Mouse (Mus musculus): ENCODE results near the gene Ggps1.

The Ggps1 gene

GRCm38 (mm10) chr13:14063013-14063941 is at the start of gene Ggps1, which contains the start of gene Arid4b:
Gene Ggps1, minus strand, starts transcription at chr13:14063488.
Gene Arid4b, plus strand, starts transcription at chr13:14063232.
- DNase-seq (ENCODE audit: extremely low spot score, low read depth, low spot score): peak; percentile 98

GRCm38 (mm10) chr13:14111146-14111545 is 47.9 kb upstream of the Ggps1 start:
- DNase-seq (ENCODE audit: extremely low spot score, low read depth, low spot score): no peak

DNA sequence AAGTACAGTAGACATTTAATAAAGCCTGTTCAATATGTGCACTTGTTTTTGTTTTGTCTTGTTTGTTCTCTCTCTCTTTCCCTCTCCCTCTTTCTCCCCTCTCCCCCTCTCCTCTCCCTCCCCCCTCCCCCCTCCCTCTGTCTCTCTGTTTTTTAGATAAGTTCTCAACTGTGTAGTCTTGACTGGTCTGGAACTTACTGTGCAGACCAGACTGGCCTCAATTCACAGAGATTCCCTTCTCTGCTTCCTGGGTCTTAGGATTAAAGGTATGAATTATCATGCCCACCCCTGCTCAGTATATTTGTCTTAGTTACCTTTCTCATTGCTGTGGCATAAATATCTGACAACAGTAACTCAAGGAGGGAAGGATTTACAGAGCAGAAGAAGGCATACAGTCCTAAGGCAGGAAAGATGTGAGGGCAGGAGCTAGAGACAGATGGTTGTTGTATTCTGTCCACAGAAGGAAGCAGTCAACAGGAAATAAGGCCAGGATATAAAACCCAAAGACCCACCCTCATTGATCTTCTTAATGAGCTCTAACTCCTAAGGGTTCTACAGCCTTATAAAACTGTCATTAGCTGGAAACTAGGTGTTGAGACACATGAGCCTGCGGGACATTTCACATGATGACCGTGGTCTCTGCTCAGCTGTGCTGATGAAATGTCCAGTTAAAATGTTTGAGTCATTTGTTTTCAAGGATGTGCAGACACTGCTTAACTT is 47.0 kb upstream of the Ggps1 start:
- DNase-seq (ENCODE audit: extremely low spot score, low read depth, low spot score): peak; percentile 24

- no peak for DNase-seq (ENCODE audit: extremely low spot score, low read depth, low spot score)
Observed at GRCm38 (mm10) chr13:14103026-14103425, 39.7 kb upstream of the Ggps1 start.

DNA sequence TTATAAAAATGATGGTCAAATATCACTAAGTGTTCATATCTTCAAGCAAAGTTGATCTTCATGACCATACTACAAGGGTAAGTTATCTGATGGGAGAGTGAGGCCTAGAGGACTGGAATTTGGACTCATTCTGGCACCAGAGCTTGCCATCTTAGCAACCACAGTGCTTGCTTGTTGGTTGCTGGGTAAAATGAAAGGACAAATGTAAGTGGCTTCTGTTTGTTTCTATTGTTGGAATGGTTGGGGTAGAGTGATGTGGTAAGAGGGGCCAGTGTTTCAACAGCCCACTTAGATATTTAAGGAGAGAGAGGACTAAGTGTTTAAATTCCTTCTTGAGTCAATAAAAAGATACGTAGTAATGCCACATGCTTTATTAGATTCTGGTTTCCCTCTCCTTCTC is 25.4 kb upstream of the Ggps1 start:
- DNase-seq (ENCODE audit: extremely low spot score, low read depth, low spot score): no peak

DNA sequence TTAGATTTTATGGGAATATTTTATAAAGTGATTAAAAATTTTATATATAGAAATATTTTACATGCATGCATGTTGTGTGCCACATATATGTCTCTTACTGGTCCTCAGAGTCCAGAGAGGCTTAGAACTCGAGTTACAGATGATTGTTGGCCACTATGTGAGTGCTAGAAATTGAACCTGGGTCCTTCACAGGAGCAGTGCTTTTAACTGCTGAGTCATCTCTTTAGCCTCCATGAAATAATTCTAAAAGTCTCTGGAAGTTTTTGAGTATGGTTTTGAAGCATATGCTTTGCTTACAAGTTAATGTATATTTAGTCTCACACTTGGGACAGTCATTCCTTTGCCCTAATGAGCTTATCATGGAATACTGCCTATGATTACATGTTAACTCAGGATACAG is 12.0 kb upstream of the Ggps1 start:
- no peak for DNase-seq (ENCODE audit: extremely low spot score, low read depth, low spot score)

- DNase-seq (ENCODE audit: extremely low spot score, low read depth, low spot score): no peak
Observed at GRCm38 (mm10) chr13:14074371-14074770, 11.1 kb upstream of the Ggps1 start.

DNA sequence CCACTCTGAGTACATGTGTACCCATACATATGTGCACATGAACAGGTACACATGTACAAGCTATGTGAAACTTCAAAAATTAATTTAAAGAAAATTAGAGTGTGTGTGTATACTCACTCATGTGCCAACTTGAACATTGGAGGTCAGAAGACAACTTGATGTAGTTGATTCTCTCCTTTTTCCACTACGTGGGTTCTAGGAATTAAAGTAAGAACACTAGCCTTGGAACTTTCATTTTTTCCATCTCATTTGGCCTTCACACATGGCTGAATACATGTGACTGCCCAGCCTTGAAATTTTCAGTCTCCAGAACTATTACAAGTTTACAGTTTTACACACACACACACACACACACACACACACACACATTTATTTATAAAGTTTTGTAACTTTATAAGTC is 6.0 kb upstream of the Ggps1 start:
- no peak for DNase-seq (ENCODE audit: extremely low spot score, low read depth, low spot score)

- DNase-seq (ENCODE audit: extremely low spot score, low read depth, low spot score): no peak
Observed at GRCm38 (mm10) chr13:14068035-14068434, 4.7 kb upstream of the Ggps1 start.

DNA sequence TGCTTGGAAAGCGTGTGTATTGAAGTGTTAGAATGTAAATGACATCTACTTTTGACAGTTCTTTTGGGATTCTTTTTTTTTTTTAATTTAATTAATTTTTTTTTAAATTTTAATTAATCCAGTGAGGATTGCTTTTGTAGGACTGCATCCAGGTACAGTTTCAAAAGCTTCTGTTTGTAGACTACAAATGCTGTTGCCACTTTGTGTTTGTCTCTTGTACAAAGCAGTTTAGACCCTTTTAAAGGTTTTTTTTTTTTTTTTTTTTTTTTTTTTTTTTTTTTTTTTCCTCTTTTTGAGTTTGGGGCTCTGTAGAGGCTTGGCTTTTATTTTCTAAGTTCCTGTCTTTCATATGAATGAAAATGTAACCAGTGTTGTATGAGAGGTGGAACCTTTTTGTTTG is 2.4 kb upstream of the Ggps1 start:
- DNase-seq (ENCODE audit: extremely low spot score, low read depth, low spot score): no peak

- peak; percentile 2 for DNase-seq (ENCODE audit: extremely low spot score, low read depth, low spot score)
Observed at GRCm38 (mm10) chr13:14065028-14065380, 1.7 kb upstream of the Ggps1 start.

DNA sequence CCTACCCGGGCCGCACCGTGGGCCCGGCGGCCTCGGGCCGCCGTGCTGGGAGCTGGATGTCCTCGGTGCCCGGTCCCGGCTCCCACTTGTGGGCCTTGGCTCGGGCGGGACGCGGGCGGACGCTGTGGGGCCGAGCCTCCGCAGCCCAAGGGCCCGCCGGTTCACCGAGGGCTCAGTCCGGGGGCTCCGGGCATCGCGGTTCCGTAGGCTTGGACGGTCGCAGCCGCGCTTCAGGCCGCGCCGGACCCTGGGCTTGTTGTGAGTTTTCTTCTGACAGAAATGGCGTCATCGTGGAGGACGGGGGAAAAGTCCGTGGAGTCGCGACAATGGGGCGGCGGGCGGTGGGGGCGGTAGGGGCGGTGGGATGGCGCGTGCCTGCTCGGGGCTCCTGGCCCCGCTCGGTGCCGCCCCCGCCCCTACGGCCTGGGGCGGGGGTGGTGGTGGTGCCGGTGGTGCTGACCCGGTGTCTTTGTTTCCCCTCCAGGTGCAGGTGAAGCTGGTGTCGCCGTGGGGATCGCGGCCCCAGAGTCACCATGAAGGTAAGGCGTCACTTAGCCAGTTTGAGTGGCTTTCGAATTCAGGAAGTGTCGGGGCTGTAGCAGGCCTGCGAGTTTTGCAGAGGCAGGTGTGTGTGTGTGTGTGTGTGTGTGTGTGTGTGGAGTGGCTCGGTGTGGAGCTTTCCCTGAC is 1.2 kb upstream of the Ggps1 start:
- DNase-seq (ENCODE audit: extremely low spot score, low read depth, low spot score): no peak

DNA sequence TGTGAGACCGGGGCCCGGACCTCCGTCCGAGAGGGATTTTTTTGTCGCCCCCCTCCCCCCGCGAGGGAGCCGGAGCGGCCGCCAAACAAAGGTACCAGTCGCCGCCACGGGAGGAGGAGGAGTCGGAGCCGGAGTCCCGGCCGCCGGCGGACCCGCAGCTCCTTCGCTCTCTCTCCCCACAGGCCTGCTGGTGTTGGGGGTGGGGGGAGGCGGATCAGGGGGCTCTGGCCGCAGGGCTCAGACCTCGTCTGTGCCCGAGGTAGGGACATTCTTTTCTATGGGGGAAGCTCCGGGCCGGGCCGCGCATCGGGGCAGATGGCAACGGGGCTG is 619 bp upstream of the Ggps1 start:
- no peak for DNase-seq (ENCODE audit: extremely low spot score, low read depth, low spot score)

DNA sequence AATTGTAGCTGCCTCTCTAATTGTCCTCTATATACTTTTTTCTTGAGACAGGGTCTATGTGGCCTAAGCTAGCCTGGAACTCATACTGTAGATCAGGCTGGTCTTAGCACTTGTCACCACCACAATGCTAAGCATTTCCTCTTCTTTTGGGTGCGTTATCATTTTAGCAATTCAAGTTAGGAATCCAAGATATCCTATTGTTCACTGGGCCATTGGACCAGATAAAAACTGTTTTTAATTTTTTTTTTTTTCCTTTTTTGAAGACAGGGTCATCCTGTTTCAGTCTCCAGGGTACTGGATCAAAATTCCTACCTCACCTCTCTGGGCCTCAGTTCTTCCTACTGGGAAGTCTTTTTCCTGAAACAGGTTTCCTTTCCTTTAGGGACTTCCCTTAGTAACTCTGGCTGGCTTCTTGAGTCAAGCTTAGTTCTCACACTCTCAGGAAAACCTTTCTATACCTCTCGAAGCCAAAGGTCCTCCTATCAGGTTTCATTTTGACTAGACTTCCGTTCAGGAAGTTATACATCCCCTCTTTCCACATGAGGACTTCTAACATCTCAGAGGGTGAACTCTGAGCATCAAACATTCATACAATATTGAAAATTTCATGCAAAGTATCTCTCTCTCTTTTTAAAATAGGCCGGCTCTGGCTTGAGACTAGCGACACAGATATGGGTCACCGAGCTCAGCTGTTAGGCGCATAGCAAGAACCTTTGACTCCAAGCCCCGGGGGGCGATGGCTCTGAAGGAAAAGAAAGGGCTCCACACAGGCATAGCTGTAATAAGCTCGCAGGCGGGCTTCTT is 877 bp downstream of the Ggps1 start:
- no peak for DNase-seq (ENCODE audit: extremely low spot score, low read depth, low spot score)

DNA sequence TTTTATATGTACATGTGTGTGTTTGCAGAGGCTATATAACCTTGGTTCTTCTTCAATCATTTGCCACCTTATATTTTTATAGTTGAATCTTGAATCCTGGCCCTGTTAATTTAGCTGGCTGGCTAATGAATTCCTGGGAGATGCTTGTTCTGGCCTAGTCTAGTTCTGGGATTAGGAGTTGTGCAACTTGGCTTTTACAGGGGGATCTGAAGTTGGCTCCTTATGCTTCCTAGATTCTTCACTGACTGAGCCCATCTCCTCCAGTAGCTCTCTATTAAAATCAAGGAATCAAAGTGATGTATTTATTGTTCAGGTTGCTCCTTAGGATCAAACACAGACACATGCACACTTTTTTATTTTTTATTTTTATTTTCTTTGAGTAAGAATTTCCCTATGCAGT is 3.7 kb downstream of the Ggps1 start:
- no peak for DNase-seq (ENCODE audit: extremely low spot score, low read depth, low spot score)

- no peak for DNase-seq (ENCODE audit: extremely low spot score, low read depth, low spot score)
Observed at GRCm38 (mm10) chr13:14056801-14057200, 6.5 kb downstream of the Ggps1 start.

DNA sequence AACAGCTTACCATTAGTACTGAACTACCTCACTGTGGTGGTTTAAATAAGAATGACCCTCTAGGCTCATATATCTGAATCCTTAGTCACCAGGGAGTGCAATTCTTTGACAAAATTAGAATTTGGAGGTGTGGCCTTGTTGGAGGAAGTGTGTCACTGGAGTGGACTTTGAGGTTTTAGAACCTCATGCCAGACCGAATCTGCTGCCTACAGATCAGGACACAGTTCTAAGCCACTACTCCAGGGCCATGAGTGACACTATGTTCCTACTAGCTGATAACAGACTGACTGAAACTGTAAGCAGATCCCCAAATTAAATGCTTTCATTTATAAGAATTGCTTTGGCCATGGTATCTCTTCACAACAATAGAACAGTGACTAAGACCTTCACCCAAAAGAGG is 13.4 kb downstream of the Ggps1 start:
- no peak for DNase-seq (ENCODE audit: extremely low spot score, low read depth, low spot score)

- DNase-seq (ENCODE audit: extremely low spot score, low read depth, low spot score): no peak
Observed at GRCm38 (mm10) chr13:14044521-14044920, 18.8 kb downstream of the Ggps1 start.

DNA sequence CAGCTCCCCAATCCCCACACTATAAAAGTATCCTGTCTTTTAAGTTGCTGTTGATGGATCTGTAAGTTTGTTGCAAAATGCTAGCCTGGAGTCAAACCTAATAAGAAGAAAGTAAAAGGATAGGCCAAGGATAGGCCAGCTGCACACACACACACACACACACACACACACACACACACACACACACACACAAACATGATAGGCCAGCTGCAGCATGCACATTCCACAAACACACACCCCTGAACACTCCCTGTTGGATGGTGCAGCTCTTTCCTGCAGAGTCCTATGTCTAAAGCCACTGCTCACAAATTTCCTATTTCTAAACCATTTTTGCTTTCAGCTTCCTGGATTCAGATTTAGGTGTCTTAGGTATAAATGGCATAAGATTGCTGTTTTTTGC is 19.4 kb downstream of the Ggps1 start:
- DNase-seq (ENCODE audit: extremely low spot score, low read depth, low spot score): no peak

- DNase-seq (ENCODE audit: extremely low spot score, low read depth, low spot score): no peak
Observed at GRCm38 (mm10) chr13:14040186-14040585, 23.1 kb downstream of the Ggps1 start.

Measured in hindlimb bud, embryonic 11.5 days (tissue).